ENCODE assay signal across 20 mouse cellular contexts in the genomic region with DNA sequence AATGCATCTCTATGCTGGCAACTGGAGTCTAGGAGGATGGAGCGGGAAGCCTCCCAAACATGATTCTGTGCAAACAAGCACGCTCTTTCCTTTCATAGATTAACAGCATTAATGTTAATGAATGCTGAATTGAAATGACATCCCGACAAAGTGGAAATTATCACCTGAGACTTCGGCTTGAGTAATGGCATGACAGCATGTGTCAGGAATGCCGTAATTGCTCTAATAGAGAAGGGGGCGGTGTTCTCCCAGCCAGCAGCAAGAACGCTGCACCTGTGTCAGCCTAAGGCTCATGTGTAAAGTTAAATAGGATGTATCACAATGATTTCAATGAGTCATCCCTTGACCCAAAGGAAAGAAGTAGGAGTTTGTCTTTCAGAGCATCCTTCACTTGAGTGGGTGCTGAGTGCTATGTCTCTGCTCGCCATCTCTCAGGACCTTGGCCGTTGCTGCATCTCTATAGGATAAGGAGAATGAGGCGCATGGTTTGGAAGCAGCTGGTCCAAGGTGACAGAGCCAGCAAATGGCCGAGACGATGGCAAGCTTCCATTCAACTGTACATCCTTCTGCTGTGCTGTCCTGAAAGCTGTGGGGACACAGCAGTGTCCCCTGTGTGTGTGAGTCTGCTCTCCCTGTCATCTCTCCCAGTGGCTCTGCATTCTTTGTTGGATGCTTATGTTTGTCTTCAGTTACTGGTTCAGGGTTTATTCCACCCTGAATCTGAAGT.
DNase-seq lines count a peak whose midpoint lies in the region; ATAC-seq lines count a peak whose summit lies in the region.
"Had no signal": no experiment of that assay in that cellular context is flagged by ENCODE, and none has a peak within 500 bp of the region (broad histone marks: within the 10 kb centered on the region; RNA-seq: fewer than 3 reads in every experiment).

No protein-coding gene starts in this region.

- H3K4me1 ChIP-seq in forebrain, embryonic 13.5 days, result no peaks in the 10 kb centered on the region
- H3K4me1 ChIP-seq in forebrain, embryonic 10.5 days, result no peaks in the 10 kb centered on the region
- H3K4me1 ChIP-seq: embryonic facial prominence, embryonic 15.5 days; heart, embryonic 15.5 days; hindbrain, embryonic 10.5 days; liver, embryonic 13.5 days; lung, embryonic 15.5 days had no signal

- no peak overlapping the region for H3K9ac ChIP-seq in forebrain, embryonic 13.5 days
- H3K9ac ChIP-seq: embryonic facial prominence, embryonic 15.5 days; heart, embryonic 15.5 days; liver, embryonic 13.5 days; lung, embryonic 15.5 days; neural tube, embryonic 13.5 days had no signal

- ATAC-seq in forebrain, embryonic 13.5 days, result peak; percentile 57; the same call in 1 of the 2 replicates
- no peak for ATAC-seq in megakaryocyte-erythroid progenitor cell, adult 5-6 weeks (replicated peaks; ENCODE audit: low FRiP score, low TSS enrichment, poor library complexity, severe bottlenecking)
- ATAC-seq: intestine, postnatal 0 days had no signal

- WGBS in forebrain, embryonic 13.5 days, result 78% methylated on average over 12 of the region's 12 CpGs
- WGBS in forebrain, embryonic 10.5 days, result 90% methylated on average over 12 of the region's 12 CpGs

- no peaks in the 10 kb centered on the region for H3K36me3 ChIP-seq in forebrain, embryonic 13.5 days (ENCODE audit: poor library complexity, severe bottlenecking)
- no peaks in the 10 kb centered on the region for H3K36me3 ChIP-seq in forebrain, embryonic 10.5 days (replicated peaks)
- H3K36me3 ChIP-seq: embryonic facial prominence, embryonic 15.5 days; heart, embryonic 15.5 days; hindbrain, embryonic 10.5 days; liver, embryonic 13.5 days; lung, embryonic 15.5 days; neural tube, embryonic 13.5 days had no signal

- intact Hi-C loops in left cerebral cortex, postnatal 4 days (cut with DNase I), result no loop called here

- no peaks in the 10 kb centered on the region for H3K9me3 ChIP-seq in forebrain, embryonic 13.5 days (replicated peaks)
- no peaks in the 10 kb centered on the region for H3K9me3 ChIP-seq in forebrain, embryonic 10.5 days
- H3K9me3 ChIP-seq: embryonic facial prominence, embryonic 15.5 days; heart, embryonic 15.5 days; hindbrain, embryonic 10.5 days; liver, embryonic 13.5 days; lung, embryonic 15.5 days; neural tube, embryonic 13.5 days had no signal

- H3K4me3 ChIP-seq in forebrain, embryonic 13.5 days, result no peak overlapping the region
- H3K4me3 ChIP-seq in forebrain, embryonic 10.5 days, result no peak overlapping the region
- H3K4me3 ChIP-seq: embryonic facial prominence, embryonic 15.5 days; heart, adult 2 months; heart, embryonic 15.5 days; hindbrain, embryonic 10.5 days; liver, embryonic 13.5 days; lung, embryonic 15.5 days; neural tube, embryonic 13.5 days had no signal

- no peak overlapping the region for H3K27ac ChIP-seq in forebrain, embryonic 13.5 days
- no peak overlapping the region for H3K27ac ChIP-seq in forebrain, embryonic 10.5 days
- H3K27ac ChIP-seq: embryonic facial prominence, embryonic 15.5 days; heart, adult 2 months; heart, embryonic 15.5 days; hindbrain, embryonic 10.5 days; liver, embryonic 13.5 days; lung, embryonic 15.5 days; neural tube, embryonic 13.5 days had no signal

- no peak overlapping the region for H3K4me2 ChIP-seq in forebrain, embryonic 13.5 days
- H3K4me2 ChIP-seq: embryonic facial prominence, embryonic 15.5 days; heart, embryonic 15.5 days; liver, embryonic 13.5 days; lung, embryonic 15.5 days; neural tube, embryonic 13.5 days had no signal

- H3K27me3 ChIP-seq in forebrain, embryonic 13.5 days, result no peaks in the 10 kb centered on the region
- no peaks in the 10 kb centered on the region for H3K27me3 ChIP-seq in forebrain, embryonic 10.5 days (ENCODE audit: poor library complexity, severe bottlenecking)
- H3K27me3 ChIP-seq: embryonic facial prominence, embryonic 15.5 days; heart, embryonic 15.5 days; liver, embryonic 13.5 days; lung, embryonic 15.5 days; neural tube, embryonic 13.5 days had no signal

- DNase-seq in forebrain, embryonic 10.5 days (ENCODE audit: extremely low spot score, low spot score), result no peak
- peak; percentile 51 for DNase-seq in left cerebral cortex, postnatal 4 days
- no peak for DNase-seq in left cerebral cortex, adult 18-20 months (ENCODE audit: low spot score in 2 of 2)
- peak; percentile 43 for DNase-seq in cerebellum, adult 11-12 months
- peak; percentile 55 to 63 for DNase-seq in cerebellum, postnatal 25 days
- DNase-seq in urinary bladder, adult 2 months (ENCODE audit: low spot score), result no peak
- DNase-seq: adrenal gland, adult 2 months; gastrocnemius, postnatal 10 days; heart, adult 2 months; liver, embryonic 13.5 days; right cerebral cortex, postnatal 4 days; thymus, postnatal 4 days had no signal

Comparison
In these comparisons a context has a peak if more than half of its experiments do, and no peak if none do; other contexts are left out.
1. DNase-seq: peak in left cerebral cortex, postnatal 4 days (single experiment), cerebellum, adult 11-12 months (single experiment) and cerebellum, postnatal 25 days (2 of 2); none in forebrain, embryonic 10.5 days (single experiment), left cerebral cortex, adult 18-20 months (0 of 2) and urinary bladder, adult 2 months (single experiment).